Mouse (Mus musculus): Measurements from ENCODE around the gene Zswim5.
"Not testable (repeated sequence)": the region's sequence is repeated elsewhere in the genome, so short reads cannot be mapped to it uniquely, and the experiment has no call there.

Zswim5 gene

DNA sequence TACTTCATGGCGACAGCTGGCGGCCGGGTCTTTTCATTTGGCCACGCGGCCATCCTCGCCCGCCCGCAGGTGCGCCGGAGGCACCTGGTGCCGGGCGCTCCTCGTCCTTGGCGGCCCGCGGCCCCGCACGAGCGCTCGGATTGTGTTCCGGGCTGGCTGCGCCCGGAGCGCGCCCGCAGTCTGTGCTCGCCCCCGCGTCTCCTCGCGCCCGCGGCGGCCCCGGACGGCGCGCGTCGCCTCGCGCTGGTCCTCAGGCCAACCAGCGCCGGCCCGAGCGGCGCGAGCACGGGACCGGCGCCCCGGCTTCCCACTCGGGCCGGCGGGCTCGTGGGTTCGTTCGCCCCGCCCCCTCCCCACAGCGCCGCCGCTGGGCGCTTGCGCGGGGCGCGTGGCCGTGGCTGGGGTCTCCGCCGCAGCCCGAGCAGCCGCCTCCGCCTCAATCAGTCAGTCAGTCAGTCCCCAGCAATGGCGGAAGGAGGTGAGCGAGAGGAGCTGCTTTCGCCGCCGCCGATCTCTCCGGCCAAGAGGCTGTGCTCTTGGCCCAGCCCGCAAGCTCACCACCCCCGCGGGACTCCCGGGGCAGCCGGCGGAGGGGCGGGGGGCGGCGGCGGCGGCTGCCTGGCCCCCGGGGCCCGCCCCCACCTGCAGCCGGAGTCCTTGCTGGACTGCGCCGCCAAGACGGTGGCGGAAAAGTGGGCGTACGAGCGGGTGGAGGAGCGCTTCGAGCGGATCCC, at the start of gene Zswim5:
TSS of gene Zswim5 (plus strand) at position 382 of the 734 bp plus-strand sequence.
- DNase-seq (ENCODE audit: low spot score): peak; percentile 59

DNA sequence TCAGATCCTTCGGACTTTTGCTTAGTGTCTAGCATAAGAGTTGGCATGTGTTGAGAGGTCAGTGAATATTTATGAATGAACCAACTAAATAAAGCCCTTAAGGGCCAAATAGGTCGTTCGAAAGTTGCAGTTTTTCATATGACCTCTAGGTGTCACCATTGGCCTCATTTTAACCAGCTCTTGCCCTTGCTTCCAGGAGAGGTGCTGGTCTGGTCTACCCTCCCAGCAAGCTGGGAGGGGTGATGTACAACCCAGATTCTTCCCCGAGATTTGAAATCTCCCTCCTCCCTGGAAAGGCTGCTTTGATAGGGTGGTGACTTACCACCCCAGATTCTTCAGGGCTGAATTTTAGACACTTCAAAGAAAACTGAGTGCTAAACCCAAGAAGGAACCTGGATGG, 49.4 kb upstream of the Zswim5 start:
- no peak for DNase-seq (ENCODE audit: low spot score)

DNA sequence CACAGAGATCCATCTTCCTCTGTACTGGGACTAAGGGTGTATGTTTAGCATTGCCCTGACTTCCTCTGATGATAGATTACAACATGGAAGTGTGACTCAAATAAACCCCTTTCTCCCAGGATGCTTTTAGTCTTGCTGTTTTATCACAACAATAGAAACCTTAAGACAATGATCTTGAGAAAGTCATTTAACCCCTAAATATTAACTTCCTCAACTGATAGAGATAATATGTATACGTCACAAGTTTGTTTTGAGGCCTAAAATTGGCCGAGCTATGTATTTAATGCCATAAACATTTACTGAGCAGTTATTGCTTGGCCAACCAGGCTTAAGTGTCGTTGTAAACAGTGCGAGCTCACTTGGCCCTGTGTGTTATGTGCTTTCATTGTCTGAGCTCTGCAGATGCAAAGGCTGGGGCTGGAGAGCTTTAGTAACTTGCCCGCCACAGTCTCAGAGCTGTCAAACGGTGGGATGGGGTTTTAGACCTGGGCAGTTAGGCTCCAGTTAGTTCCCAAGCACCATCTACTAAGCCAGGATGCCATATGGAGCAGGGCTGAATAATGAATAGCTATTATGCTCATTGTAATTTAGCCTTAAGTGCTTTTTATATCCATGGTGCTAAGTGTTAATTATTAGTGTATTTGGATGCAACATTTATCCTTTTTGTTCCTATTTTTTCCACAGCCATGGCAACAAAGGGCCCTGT, 47.7 kb upstream of the Zswim5 start:
- no peak for DNase-seq (ENCODE audit: low spot score)

DNA sequence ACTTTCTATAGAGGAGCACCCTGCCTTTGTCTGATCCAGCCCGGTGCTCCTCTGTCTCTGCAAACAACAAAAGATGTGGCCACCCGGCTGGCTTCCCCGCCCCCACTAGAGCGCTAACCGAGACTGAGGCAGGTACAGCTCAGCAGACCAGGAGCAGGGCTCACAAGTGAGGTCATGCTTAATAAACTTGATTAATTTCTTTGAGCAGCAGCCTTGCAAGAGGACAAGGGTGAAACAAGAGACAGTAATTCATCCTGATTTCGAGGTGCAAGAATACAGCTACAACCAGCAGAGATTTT, 47.2 kb upstream of the Zswim5 start:
- DNase-seq (ENCODE audit: low spot score): no peak

DNA sequence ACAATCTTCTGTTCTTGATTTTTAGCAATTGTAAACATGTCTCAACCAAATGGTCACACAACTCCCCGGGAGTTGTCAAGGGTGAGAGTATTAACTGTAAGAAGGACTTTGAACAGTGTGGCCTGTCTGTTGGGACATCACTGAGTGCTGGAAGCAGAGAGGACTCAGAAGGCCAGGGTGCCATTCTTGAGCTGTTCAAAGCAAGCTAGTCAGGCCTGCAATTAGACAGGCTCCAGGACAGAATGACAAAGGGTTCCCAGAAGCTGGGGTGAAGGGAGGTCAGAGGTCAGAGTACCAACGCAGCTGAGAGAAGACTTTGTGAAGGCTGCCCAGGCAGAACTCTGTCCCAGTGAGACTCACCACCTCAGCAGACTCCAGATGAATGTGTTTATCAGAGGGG, 38.2 kb upstream of the Zswim5 start:
- DNase-seq (ENCODE audit: low spot score): no peak

DNA sequence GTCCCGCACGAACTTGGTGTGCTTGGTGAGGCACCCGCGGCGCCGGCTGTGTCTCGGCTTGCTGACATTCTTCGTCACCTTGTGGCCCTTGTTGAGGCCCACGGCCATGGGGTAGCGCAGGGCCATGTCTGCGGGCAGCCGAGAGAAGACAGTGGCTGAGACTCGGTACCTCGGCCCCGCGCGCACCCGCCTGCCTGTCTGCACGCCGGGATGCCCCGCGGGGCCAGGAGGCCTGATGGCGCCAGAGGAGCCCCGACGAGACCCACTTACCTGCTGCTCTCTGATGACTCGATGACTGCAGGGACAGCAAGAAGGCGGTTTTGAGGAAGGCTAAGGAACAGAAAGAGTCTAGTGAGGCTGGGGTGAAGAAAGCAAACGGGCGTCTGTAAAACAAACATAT, 37.1 kb upstream of the Zswim5 start:
- DNase-seq (ENCODE audit: low spot score): not testable (repeated sequence)

DNA sequence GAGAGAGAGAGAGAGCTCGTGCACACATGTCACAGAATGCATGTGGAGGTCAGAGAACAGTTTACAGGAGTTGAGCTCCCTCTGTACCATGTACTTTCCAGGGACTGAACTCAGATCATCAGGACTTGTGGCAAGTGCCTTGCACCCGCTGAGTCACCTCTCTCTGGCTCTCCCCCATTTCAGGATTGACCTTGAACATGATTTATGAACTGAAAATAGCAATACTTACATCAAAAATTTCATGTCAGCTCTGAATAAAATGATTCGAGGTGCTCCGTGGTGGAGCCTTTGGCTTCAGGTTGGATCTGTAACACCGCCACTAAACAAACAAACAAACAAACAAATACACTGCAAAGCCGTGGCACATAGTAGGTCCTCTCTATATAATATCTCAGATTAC, 36.3 kb upstream of the Zswim5 start:
- DNase-seq (ENCODE audit: low spot score): no peak

DNA sequence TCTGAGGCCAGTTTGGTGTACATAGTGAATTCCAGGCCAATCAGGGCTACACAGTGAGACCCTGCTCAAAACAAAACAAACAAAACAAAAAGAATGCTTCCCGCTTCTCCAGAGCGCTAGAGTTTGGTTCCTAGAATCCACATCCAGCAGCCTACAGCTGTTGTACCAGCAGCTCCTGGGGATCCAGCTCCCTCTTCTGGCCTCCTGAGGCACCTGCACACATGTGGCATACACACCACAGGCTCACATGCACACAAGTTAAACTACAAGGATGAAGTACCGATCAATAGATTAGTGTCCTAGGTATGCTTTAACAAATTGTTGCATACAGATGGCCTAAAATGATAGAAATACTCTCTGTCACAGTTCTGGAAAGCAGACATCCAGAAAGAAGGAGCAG, 32.9 kb upstream of the Zswim5 start:
- DNase-seq (ENCODE audit: low spot score): no peak

DNA sequence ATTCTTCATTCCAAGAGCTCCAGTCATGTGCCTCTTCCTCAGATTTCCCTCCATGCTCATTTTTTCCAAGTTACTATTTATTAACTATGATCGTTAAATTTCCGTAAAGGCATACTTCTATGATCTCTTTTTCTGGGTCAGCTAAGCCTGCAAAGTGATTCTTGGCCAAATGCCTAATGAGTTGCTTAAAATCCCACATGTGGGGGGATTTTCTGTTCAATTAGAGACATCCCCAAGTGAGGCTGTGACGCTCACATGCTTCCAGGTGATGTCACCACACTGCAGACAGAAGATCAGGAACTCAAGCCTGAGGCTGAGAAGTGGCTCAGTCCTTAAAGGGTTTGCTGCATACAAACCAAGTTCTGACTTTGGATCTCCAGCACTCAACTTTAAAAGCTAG, 27.3 kb upstream of the Zswim5 start:
- no peak for DNase-seq (ENCODE audit: low spot score)

DNA sequence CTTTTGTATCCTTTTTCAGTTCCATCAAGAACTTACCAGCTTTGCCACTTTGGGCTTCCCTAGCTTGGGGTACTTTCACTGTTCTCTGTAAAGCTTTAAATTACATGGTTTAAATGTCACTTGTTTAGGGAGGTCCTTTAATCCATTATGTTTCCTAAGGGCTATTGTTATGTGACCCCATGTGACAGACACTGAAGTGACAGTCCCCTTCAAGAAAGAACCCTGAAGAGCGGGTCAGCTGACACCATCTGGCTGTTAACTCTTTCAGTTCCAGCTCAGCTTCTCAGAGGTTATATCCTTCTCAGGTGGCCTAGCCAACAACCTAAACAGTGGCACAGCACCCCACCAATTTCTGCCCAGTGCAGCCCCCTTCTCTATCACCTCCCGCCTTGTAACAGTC, 22.9 kb upstream of the Zswim5 start:
- no peak for DNase-seq (ENCODE audit: low spot score)

DNA sequence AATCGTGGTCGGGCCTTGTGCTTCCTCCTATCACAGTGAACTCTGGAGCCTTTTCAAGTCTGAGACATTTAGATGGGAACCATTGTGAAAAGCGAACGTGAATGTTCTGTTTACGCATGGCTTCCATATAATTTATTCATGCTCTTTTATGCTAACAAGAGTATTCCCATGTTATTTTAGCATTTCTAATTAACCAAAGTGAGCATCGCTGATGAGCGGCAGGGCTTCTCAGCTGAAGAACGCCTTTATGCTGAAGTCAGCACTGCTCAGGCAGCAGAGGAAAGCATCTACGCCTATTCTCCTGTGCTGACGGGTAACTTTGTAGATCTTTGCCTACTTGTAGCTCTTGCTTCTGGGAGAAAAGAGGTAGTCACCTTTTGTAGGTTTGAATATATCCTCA, 20.0 kb upstream of the Zswim5 start:
- DNase-seq (ENCODE audit: low spot score): no peak

DNA sequence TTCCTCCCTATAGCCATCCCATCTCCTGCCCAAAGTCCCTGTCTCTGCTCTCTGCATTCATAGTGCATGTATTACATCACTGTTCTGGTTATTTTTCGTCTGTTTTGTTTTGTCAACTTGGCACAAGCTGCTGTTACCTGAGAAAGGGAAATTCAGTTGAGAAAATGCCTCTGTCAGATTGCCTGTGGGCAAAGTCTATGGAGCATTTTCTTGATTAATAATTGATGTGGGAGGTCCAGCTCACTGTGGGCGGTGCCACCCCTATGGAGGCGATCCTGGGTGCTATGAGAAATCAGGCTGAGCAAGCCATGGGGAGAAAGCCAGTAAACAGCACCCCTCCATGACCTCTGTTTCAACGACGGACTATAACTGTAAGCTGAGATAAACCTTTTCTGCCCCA, 17.5 kb upstream of the Zswim5 start:
- no peak for DNase-seq (ENCODE audit: low spot score)

DNA sequence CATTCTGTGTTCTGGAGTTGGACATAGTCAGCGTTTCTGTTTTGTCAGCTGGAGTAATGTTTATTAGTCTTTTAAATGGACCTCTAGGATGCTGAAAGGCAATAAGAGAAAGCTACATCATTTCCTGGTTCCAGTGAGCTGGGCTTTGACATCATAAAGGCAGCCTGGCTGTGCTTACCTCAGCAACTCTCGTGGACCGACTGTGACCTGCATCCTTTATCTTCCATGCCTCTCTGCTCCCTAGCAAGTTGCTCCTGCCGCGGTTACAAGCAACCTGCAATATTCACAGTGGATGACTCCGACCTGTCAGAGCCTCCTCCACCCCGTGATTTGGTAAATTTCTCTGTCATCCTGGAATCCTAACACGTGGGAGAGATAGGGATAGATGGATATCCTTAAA, 15.2 kb upstream of the Zswim5 start:
- DNase-seq (ENCODE audit: low spot score): no peak

DNA sequence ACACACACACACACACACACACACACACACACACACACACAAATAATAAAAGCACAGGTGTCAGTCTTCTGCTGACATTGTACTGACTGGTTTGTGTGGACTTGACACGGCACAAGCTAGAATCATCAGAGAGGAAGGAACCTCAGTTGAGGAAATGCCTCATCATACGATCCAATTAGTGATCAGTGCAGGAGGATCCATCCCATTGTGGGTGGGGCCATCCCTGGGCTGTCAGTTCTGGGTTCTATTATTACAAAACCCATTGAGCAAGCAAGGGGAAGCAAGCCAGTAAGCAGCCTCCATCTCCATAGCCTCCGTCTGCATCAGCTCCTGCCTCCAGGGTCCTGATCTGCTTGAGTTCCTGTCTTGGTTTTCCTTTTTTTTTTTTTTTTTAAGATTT, 7.3 kb upstream of the Zswim5 start:
- DNase-seq (ENCODE audit: low spot score): no peak

DNA sequence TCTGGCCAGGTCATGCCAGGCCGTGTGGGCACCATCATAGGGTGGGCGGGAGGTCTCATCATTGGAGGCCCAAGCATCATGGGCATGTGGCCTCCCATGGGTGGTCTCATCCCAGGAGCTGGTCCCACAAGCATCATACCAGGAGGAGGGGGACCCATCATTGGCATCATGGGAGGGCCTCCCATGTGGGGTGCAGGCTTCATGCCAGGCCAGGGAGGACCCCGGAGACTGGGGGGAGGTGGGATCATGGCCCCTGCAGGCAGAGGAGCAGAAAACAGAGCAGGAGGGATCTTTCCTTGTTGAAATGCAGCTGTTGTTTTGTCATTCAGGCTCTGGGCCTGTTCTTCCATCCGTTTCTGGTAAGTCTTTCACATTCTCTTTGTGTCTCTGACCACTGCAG, 2.6 kb upstream of the Zswim5 start:
- DNase-seq (ENCODE audit: low spot score): no peak

DNA sequence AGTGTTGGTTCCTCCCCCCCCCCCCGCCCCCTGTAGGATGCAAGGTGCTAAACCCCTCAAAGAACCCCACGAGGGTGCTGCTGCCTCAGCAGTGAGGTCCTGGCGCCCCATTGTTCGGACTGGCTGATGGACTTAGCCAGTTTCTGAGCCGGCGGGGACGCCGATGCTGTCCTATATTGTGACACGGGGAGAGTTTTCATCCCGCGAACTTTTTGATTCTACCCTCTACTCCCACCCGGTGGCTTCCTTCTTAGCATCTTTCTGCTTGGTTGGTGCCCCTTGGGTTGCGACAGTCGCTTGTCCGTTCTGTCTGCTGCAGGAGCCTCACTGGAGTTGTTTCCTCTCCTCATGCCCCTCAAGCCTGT, 564 bp upstream of the Zswim5 start:
- DNase-seq (ENCODE audit: low spot score): peak; percentile 22

DNA sequence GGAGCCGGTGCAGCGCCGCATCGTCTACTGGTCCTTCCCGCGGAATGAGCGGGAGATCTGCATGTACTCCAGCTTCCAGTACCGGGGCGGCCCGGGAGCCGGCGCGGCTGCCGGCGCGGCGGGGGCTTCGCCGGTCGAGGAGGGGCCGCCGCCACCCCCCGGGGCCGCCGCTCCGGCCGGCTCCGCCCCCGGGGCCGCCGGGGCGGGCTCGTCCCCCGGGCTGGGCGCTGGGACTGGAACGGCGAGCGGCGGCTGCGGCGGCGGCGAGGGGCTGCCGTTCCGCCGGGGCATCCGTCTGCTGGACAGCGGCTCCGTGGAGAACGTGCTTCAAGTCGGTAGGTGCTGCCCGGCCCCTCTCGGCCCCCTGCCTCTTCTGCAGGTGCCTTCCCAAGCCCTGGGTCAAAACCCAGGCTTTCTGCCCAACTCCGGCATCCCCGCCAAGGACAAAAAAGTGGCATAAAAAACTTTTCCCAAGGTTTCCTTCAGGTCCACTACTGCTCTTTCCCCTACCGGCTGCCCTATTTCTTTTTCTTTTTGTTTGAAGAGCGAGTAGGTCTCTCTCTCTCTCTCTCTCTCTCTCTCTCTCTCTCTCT, 649 bp downstream of the Zswim5 start:
- peak; percentile 6 for DNase-seq (ENCODE audit: low spot score)

DNA sequence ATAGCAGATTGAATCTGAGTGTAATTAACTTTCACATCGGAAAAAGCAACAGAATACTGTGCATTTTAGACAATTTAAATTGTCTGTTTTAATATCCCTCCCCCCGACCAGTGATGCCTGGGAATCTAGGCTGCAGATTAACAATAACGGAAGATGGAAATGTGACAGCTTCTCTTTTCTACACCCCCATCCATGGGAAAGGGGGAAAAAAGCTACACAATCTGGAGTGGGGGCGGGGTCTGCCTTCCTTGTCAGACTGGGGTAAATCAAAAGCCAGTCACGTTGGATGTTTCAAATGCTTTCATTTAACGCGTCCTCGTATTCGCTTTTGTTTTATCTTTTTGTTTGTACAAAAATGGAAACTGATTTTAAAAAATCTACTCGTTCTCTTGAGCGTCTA, 1.3 kb downstream of the Zswim5 start:
- DNase-seq (ENCODE audit: low spot score): no peak

DNA sequence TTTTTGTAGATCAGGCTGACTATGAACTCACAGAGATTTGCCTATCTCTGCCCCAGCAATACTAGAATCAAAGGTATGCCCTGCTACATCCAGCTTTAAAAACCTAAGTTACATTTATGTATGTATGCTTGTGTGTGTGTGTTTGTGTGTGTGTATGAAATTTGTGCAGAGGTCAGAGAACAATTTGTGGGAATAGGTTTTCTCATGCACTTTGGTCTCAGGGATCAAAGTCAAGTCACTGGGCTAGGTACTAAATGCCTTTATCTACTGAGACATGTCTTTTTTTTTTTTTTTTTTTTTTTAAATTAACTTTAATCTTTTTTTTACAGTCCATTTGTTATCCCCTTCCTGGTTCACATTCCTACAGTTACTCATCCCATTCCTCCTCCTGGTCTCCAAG, 5.5 kb downstream of the Zswim5 start:
- DNase-seq (ENCODE audit: low spot score): no peak

DNA sequence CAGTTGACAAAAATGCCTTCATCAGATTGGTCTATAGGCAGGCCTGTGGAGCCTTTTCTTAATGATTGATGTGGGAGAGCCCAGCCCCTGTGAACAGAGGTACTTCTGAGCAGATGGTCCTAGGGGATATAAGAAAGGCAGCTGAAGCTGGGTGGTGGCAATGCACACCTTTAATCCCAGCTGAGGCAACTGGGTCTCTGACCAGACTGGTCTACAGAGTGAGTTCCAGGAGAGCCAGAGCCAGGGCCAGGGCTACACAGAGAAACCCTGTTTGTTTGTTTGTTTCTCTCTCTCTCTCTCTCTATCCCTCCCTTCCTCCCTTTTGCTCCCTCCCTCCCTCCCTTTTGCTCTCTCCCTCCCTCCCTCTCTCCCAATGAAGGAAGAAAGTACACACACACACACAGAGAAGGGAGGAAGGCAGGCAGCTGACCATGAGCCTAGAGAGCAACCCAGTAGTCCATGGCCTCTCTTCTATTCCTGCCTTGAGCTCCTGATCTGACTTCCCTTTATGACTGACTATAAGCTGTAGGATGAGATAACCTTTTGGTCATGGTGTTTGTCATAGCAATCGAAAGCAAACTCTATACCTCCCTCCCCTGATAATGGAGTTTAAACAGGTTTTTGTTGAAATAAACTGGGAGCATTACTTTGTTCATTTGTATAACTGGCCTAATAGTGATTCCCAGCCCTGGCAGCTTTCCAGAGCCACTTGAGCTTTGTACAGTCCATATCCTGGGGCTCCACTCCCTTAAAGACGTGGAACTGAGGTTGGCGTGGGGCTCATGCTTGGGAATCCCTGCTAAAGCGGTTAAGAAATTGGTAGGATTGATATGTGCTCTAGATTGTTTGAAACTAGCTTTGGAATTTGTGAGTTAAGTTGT, 17.3 kb downstream of the Zswim5 start:
- no peak for DNase-seq (ENCODE audit: low spot score)

DNA sequence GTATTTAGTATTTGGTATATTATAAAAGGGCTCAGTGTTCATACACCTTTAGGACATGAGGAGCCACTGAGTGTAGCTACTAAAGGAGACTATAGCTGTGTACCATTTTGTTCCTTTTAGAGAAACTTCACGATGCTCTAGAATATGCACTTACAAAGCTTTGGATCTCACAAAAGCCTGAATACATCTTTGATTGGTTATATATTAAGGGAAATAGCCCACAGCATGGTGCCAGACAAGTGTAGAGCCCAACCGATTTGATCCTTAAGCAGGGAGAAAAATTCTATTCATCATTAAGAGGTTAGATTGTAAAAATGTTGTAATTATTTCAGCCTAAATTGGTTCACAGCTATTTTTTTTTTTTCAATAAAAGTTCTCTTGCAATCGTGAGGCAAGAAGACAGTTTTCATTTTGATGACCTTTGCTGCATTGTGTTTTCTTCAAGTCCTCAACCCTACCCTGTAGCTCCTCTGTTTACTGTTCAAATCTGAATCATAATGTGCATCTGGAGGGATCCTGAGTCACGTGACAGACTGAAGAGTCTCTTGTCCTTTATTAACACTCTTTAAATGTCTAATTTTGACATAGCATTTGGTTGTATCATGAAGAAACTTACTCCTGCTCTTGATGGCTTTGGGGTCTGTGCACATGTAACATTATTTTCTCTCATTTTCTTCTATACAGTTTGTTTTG, 33.5 kb downstream of the Zswim5 start:
- no peak for DNase-seq (ENCODE audit: low spot score)

DNA sequence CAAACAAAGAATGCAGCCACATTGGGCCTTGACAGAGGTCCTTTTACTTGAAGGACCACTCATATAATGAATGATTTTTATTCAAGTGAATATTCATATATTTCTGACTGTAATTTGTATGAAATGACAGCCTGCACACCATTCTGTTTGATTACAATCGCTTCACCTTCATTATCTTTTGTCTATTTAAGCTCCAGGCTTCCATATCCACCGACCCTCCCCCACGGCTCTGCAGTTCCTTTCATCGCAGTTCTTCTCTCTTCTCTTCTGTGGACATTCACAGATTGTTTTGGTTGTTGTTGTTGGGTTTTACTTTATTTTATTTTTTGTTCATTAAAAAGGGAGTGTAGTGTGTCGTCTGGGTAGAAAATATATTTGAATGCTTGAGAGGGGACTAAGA, 34.0 kb downstream of the Zswim5 start:
- no peak for DNase-seq (ENCODE audit: low spot score)

All from urinary bladder, postnatal 14 days (tissue).